Mouse (Mus musculus) kidney, adult 10 weeks (tissue): ENCODE data around the gene Dffa. TPM values are rescaled to one million over a fixed set of nuclear protein-coding genes. Genes with fewer than 3 reads are reported as not detected.

Experiments
- polyA plus RNA-seq: library from polyadenylated mRNA; stranded (reverse); fragments of 350-450 nt; fragmentation: Illumina TruSeq; extraction: RNeasy Lipid Tissue Mini Kit (QIAGEN cat#74804); gene quantifications from one replicate; pipeline ENCODE4 v1.2.3, GENCODE M21; 2014; ENCODE audit warnings: low read depth, low replicate concordance

Dffa gene
- polyA plus RNA-seq, result 7.3 TPM

DNA sequence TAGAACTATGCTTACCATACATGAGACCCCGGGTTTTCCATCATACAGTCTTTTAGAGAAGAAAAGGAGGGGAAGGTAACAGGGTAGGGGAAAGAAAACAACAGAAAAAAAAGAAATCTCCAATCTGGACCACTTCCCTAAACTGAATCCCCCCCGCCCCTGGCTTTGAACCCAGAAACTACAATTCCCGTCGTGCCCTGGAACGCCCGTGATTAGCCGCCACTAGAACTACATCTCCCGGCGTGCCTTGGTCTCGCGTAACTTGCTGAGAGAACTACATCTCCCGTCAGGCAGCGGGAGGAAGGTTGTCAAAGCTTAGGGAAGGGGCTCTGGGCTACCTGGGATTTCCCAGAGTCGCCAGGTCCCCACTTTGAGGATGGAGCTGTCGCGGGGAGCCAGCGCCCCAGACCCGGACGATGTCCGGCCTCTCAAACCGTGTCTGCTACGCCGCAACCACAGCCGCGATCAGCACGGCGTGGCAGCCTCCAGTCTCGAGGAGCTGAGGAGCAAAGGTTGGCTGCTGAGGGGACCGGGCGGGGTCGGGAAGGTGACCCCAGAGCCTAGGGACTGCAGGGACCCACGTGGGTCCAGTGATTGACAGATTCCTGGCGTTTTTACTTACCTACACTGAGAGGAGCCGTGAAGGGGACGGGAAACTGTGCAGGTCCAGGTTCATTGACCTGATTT, at the start of gene Dffa:
Gene Dffa, plus strand, starts transcription at position 272 of the 687 bp plus-strand sequence.

DNA sequence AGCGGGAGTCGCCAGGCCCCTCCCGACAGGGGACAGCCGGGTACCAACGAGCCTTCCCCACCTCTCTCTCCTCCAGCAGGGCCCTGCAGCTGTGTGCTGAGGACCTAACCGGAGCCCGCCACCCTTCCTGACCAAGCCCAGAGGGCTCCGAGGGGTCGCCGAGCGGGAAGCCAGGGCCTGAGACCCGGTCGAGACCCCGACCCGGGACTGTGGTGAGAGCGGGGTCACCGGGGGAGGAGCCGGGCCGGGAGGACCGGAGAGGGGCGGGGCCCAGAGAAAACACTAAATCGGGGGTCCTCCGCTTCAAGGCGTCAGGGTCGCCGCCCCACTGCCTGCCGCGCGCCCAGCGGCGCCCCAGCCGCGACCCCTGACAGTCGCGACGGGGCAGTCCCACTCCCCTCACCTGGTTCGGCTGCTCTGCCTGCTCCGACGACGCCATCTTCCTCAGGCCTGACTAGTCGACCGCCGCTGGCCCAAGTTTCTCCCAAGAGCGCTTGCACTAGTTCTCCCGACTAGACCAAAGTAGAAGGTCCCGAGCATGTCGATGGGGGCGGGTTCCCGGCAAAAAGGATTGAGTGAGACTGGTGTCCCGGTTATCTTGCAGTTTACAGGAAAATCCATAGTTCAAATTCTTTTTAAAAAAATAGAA, 4.5 kb upstream of the Dffa start, which contains the start of gene Pex14:
Gene Pex14, minus strand, starts transcription at position 508 of the 649 bp plus-strand sequence.

GRCm38 (mm10) chr4:149126663-149127062, 22.7 kb downstream of the Dffa start, which contains the start of gene Cort:
Gene Cort, minus strand, starts transcription at chr4:149126763.

DNA sequence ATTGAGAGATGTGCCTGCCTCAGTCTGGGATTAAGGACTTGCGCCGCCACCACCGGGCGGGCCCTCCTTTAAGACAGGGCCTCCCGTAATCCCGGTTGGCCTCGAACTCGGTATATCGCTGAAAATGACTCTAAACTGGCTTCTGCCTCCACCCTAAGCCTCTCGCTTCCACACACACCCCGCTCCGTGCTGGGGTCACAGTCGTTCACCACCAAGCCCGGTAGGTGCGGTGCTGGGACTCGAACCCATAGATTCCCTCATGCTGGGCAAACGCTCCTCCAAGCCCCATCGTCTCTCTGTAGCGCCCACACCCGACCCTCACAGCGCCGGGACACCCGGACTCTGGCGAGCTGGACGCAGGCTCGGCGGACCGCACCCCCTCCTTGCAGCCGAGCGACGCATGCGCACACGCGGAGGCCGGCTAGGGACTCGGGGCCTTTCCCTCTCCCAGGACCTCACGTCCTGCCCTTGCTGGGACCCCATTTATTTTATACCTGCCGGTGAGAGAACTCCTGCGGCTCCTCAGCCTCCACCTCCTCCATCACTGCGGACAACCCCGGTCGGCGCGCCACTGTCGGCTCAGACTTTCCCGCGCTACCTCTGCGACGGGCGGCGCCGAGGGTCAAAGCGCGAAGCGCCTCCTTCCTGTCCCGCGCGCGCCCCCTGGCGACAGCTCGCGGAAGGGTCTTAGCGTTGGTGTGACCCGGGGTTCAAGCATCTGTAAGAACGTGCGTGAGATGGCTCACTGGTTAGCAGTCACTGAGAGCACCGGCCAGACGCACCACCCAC, 33.2 kb downstream of the Dffa start, which contains the start of gene Cenps:
Gene Cenps, minus strand, starts transcription at position 648 of the 789 bp plus-strand sequence.

DNA sequence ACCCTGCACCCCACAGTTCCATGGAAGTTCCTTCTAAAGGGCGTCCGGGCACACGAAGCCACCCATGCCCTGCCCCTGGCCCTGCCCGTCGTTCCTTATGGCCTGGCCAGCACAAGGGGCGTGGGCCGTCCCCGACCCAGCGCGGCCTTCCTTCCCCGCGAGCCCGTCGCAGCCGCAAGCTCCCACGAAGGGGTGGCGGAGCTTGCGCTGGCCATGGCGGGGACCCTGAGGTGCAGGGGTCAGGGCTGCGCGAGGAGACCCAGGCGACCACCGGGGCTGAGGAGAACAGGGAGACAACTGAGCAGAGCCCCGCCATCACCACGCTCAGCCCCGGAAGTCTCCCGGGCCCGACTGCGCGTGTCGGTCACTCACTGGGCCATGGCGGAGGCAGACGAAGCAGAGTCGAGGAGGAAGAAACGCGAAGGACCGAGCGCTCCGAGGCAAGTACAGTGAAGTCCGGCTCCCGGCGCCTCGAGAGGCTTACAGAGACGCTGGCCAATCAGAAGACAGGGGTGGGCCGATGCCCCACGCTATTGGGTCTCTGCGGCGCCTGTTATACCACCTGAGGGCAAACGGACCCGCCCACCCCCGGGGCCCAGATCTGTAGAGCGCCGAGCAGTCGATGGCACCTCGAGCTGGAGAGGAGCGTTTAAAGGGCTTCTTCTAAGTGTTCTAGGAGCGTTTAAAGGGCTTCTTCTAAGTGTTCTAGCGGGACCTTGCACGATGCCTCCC, 62.4 kb downstream of the Dffa start, which contains the start of gene Pgd:
Gene Pgd, minus strand, starts transcription at position 557 of the 732 bp plus-strand sequence.

Other genes starting within 250 kb of the Dffa start
- gene Pex14, start 4.3 kb upstream of the Dffa start, polyA plus RNA-seq, result 1.3 TPM
- not detected for gene Cort, start 22.6 kb downstream of the Dffa start, polyA plus RNA-seq
- not detected for gene Cenps, start 33.5 kb downstream of the Dffa start, polyA plus RNA-seq
- 17.4 TPM for gene Pgd, start 62.6 kb downstream of the Dffa start, polyA plus RNA-seq
- gene Kif1b, start 203.5 kb downstream of the Dffa start, polyA plus RNA-seq, result 47.3 TPM